Mouse (Mus musculus) midbrain, embryonic 16.5 days (tissue): ENCODE data around the gene Sppl2b. TPM values are rescaled to one million over a fixed set of nuclear protein-coding genes. Genes with fewer than 3 reads are reported as not detected.

Source experiments
- ATAC-seq: fragments of 200-750 bp; cut with Nextera tagmentation; 2 replicates; pipeline ENCODE4 v1.8.0; 2017; ENCODE audit warnings: moderate TSS enrichment
- H3K27ac ChIP-seq: fragments of 300-500 bp; sonication (generic); 2 replicates; pipeline ENCODE4 v1.5.1; 2014; ENCODE audit warnings: mild to moderate bottlenecking, low read length, mixed read lengths
- H3K27me3 ChIP-seq: fragments of 300-500 bp; sonication (generic); 2 replicates; pipeline ENCODE4 v1.6.1; 2014; ENCODE audit warnings: low read depth, low read length, mixed read lengths; ENCODE audit not compliant: control insufficient read depth, insufficient read depth
- H3K36me3 ChIP-seq: fragments of 300-500 bp; sonication (generic); 2 replicates; pipeline ENCODE4 v1.6.1; 2014; ENCODE audit warnings: mild to moderate bottlenecking, low read length, moderate library complexity, mixed read lengths; ENCODE audit not compliant: control insufficient read depth, insufficient read depth
- H3K4me1 ChIP-seq: fragments of 300-500 bp; sonication (generic); 2 replicates; pipeline ENCODE4 v1.6.1; 2014; ENCODE audit warnings: mild to moderate bottlenecking, low read length, mixed read lengths; ENCODE audit not compliant: control insufficient read depth, insufficient read depth
- H3K4me2 ChIP-seq: fragments of 300-500 bp; sonication (generic); 2 replicates; pipeline ENCODE4 v1.6.1; 2014; ENCODE audit warnings: mild to moderate bottlenecking, low read length, mixed read lengths
- H3K4me3 ChIP-seq: fragments of 300-500 bp; sonication (generic); 2 replicates; pipeline ENCODE4 v1.5.1; 2014; ENCODE audit warnings: low read depth, mild to moderate bottlenecking, low read length, moderate library complexity, mixed read lengths
- H3K9ac ChIP-seq: fragments of 300-500 bp; sonication (generic); 2 replicates; pipeline ENCODE4 v1.6.1; 2014; ENCODE audit warnings: low read depth, low read length, mixed read lengths
- H3K9me3 ChIP-seq: fragments of 300-500 bp; sonication (generic); replicated peaks from 2 replicates; pipeline ENCODE4 v1.6.1; 2014; ENCODE audit warnings: mild to moderate bottlenecking, low read length, mixed read lengths; ENCODE audit not compliant: control insufficient read depth, poor library complexity, severe bottlenecking
- WGBS: fragments of 180-500 bp; shearing (Covaris S2); extraction: QIAGEN DNeasy Blood & Tissue Kit; methylation state at CpG from one replicate; pipeline ENCODE4 v1.1.7; 2014; 5-methylcytosine and 5-hydroxymethylcytosine counted together
- polyA plus RNA-seq: library from polyadenylated mRNA; unstranded; fragments of >200 nt; fragmentation: Nextera tagmentation; extraction: Ambion mirVana; gene quantifications from 2 replicates; pipeline ENCODE4 v1.2.1, GENCODE M21; 2015

The Sppl2b gene
- polyA plus RNA-seq, 1 experiment from 2014 or later: 84.1 TPM

DNA sequence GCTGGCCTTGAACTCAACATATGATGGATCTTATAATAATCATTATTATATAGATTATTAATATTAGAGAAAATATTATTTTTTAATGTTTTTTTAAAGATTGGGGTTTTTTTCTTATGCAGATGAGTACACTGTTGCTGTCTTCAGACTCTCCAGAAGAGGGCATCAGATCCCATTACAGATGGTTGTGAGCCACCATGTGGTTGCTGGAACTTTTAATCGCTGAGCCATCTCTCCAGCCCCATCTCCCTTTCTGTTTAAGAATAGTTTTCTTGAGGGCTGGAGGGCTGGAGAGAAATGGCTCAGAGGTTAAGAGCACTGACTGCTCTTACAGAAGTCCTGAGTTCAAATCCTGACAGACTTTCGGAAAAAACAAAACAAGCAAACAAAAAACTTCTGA, 33.1 kb upstream of the Sppl2b start:
- no peaks in the 10 kb centered on the region for H3K9me3 ChIP-seq
- ATAC-seq: no peak
- no peaks in the 10 kb centered on the region for H3K36me3 ChIP-seq
- H3K4me2 ChIP-seq: no peak overlapping the region
- no peaks in the 10 kb centered on the region for H3K4me1 ChIP-seq
- no peaks in the 10 kb centered on the region for H3K27me3 ChIP-seq
- no peak overlapping the region for H3K27ac ChIP-seq
- WGBS: 41% methylated on average over 2 of the region's 2 CpGs
- no peak overlapping the region for H3K4me3 ChIP-seq
- H3K9ac ChIP-seq: no peak overlapping the region

DNA sequence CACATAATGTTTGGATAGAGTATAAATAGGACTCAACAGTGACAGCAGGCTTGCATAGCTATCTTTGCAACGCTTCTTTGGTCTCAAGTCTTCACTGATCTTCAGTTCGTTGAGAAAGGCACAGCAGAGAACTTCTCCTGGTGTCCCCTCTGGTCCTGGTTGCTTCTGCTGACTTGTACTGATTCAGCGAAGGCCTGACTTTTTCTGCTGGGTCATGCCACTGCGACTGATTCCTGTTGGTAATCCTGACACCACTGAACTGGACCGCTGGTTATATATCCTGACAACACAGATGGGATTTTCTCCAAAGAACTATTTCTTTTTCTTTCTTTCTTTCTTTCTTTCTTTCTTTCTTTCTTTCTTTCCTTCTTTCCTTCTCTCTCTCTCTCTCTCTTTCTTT, 32.5 kb upstream of the Sppl2b start:
- 89% methylated on average over 5 of the region's 5 CpGs for WGBS
- Histone ChIP-seq H3K27ac (no peak overlapping the region), H3K36me3 (no peaks in the 10 kb centered on the region), H3K9ac (no peak overlapping the region), H3K4me2 (no peak overlapping the region), H3K4me3 (no peak overlapping the region), H3K9me3 (no peaks in the 10 kb centered on the region), H3K4me1 (peaks cover 2% of the 10 kb centered on the region), H3K27me3 (no peaks in the 10 kb centered on the region)
- ATAC-seq: no peak

DNA sequence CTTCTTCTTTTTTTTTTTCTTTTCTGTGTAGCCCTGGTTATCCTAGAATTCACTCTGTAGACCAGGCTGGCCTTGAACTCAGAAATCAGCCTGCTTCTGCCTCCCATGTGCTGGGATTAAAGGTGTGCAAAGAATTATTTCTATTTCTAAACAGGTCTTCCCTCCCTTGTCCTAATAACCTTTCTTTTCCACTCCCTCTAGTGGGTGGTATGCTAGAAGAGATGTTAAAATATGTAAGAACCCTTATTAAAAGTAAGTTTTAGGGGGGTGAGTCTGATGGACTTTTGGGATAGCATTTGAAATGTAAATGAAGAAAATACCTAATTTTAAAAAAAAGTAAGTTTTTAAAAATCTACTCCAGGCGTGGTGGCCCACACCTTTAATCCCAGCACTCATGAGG, 31.8 kb upstream of the Sppl2b start:
- no peak overlapping the region for H3K4me3 ChIP-seq
- no peaks in the 10 kb centered on the region for H3K9me3 ChIP-seq
- peaks cover 10% of the 10 kb centered on the region for H3K4me1 ChIP-seq
- H3K4me2 ChIP-seq: no peak overlapping the region
- no peak overlapping the region for H3K27ac ChIP-seq
- H3K9ac ChIP-seq: no peak overlapping the region
- WGBS: 78% methylated on average over 1 of the region's 1 CpGs
- ATAC-seq: no peak
- no peaks in the 10 kb centered on the region for H3K36me3 ChIP-seq
- no peaks in the 10 kb centered on the region for H3K27me3 ChIP-seq

DNA sequence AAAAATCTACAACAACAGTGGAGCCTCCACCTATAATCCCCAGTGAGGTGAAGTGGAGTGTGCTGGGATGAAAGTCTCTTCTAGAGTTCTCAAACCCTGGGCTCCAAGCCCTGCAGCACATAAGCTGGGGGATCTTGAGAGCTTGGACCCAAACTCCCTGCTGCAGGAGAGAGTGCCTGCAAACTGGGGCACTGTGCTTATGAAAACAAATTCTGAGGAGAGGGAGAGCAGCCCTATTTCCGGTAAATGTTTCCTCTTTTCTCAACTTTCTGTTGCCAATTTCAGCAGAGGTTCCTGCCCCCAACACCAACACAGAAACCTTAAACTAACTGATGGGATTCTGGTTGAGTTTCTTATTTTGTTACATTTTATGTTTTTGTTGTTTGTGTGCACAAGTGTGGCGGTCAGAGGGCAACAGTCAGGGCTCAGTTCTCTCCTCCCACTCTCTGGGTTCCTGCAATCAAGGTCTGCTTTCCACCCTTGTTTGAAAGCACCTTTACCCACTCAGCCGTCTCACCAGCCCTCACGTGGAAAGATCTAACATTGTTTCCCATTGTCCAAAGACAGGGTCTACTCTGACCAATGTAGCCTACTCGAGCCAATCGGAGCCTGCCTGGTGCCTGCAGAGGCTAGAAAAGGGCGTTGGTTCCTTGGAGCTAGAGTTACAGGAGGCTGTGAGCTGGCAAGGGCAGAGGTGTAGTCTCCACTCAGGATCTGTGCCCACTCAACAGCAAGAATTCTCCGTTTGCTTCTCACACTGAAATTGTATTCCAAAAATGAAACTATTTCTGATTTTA, 31.0 kb upstream of the Sppl2b start:
- no peak overlapping the region for H3K9ac ChIP-seq
- H3K4me1 ChIP-seq: peaks cover 14% of the 10 kb centered on the region
- 69% methylated on average over 8 of the region's 8 CpGs for WGBS
- no peaks in the 10 kb centered on the region for H3K9me3 ChIP-seq
- no peak overlapping the region for H3K27ac ChIP-seq
- H3K4me2 ChIP-seq: no peak overlapping the region
- no peaks in the 10 kb centered on the region for H3K36me3 ChIP-seq
- no peak overlapping the region for H3K4me3 ChIP-seq
- no peaks in the 10 kb centered on the region for H3K27me3 ChIP-seq
- no peak for ATAC-seq

DNA sequence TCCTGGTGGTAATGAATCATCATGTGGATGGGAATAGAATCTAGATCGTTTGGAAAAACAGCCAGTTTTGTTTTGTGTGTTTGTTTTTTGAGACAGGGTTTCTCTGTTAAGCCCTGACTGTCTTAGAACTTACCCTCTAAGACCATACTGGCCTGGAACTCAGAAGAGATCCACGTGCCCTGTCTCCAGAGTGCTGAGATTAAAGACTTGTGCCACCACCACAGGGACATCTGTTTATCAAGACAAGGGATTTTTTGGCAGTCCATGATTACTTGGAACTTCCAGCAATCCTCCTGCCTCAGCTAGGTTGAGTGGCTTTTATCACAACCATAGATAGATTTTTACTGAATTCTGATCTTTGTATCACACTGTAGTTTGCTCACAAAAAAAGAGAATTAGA, 30.2 kb upstream of the Sppl2b start:
- Histone ChIP-seq H3K27ac (no peak overlapping the region), H3K4me1 (peaks cover 20% of the 10 kb centered on the region), H3K9ac (no peak overlapping the region), H3K4me3 (no peak overlapping the region), H3K9me3 (no peaks in the 10 kb centered on the region), H3K4me2 (no peak overlapping the region), H3K27me3 (no peaks in the 10 kb centered on the region), H3K36me3 (peaks cover 7% of the 10 kb centered on the region)
- WGBS: 79% methylated on average over 2 of the region's 2 CpGs
- ATAC-seq: no peak

DNA sequence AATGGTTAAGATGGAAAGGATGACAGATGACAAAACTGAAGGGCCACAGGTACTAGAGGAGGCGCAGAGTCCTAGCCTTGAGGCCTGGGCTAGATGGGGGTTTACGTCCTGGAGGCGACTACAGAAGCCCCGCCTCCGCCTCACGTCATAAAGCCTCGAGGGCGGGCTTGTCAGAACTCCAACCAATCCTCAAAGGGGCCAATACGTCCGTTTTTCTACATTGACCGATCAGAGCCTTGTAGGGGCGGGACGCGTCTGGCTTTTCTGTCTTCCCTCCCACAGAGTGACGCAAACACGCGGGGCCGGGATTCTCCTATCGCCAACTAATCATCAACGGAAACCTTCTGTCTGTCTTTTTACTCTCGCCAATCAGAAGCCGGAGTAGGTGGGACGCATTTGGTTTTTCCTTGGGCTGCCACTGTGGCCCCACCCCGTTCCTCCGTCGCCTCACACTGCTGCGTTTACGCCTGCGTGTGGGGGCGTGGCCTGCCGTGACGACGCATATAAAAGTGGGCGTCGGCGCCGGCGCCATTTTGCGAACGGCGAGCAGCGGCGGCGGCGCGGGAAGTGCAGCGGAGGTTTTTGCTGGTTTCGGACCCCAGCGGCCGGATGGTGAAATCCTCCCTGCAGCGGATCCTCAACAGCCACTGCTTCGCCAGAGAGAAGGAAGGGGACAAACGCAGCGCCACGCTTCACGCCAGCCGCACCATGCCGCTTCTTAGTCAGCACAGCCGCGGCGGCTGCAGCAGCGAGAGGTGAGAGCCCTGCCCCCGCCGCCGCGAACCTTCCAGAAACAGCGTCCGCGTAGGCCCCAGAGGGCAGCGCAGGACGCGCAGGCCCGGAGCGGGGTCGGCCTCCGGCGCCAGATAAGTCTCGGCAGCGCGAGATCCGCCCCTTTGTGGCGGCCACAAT, 28.7 kb upstream of the Sppl2b start, which contains the start of gene Oaz1:
TSS of gene Oaz1 (plus strand) at position 506 of the 912 bp plus-strand sequence.
- peak within 1 kb of the TSS; percentile 92 for H3K9ac ChIP-seq
- no peaks in the 10 kb centered on the region for H3K27me3 ChIP-seq
- no peaks in the 10 kb centered on the region for H3K9me3 ChIP-seq
- ATAC-seq: peak; percentile 97
- peak within 1 kb of the TSS; percentile 91 for H3K4me2 ChIP-seq
- H3K27ac ChIP-seq: peak within 1 kb of the TSS; percentile 94
- peaks cover 20% of the 10 kb centered on the region for H3K4me1 ChIP-seq
- H3K4me3 ChIP-seq: peak within 1 kb of the TSS; percentile 85
- WGBS: under 1% methylated on average over 77 of the region's 82 CpGs
- H3K36me3 ChIP-seq: peaks cover 10% of the 10 kb centered on the region

DNA sequence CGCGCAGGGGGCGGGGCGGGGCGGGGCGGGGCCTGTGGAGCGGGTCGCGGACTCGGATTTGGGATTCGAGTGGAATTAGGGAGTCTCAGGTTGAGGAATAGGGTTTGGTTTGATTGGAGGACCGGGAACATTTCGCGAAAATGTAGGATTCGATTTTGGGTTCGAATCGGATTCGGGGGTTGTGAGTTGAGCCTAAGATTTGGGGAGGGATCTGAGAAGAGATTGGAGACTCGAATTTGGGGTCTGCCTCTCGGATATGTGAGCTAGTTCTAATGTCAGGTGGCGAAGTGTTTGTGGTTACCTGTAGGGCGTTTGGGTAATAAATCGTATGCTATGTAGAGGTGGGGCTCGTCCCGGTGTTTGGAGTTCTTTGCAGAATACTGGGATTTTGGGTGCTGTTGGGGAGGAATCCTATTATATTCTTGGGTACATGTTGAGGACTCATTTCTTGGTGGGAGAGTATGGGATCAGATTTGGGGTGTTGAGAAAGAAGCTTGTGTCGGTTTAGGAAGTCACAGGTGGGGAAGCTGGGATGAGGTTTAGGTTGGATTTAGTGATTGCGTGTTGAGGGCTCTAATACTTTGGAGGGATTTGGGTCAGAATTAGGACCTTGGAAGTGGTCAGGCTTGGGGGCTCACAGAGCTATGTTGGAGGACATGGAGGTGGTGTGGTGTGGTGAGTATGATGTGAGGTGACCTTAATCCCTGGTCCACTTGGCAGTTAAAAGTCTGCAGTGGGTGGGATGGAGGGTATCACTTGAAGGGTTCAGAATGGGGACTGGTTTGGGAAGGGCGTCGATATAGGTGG, 27.8 kb upstream of the Sppl2b start:
- Histone ChIP-seq H3K36me3 (peaks cover 10% of the 10 kb centered on the region), H3K4me1 (peaks cover 20% of the 10 kb centered on the region), H3K9ac (peak overlapping the region; percentile 92), H3K9me3 (no peaks in the 10 kb centered on the region), H3K4me2 (peak overlapping the region; percentile 91), H3K4me3 (peak overlapping the region; percentile 85), H3K27me3 (no peaks in the 10 kb centered on the region), H3K27ac (peak overlapping the region; percentile 94)
- no peak for ATAC-seq
- WGBS: 8% methylated on average over 28 of the region's 29 CpGs

DNA sequence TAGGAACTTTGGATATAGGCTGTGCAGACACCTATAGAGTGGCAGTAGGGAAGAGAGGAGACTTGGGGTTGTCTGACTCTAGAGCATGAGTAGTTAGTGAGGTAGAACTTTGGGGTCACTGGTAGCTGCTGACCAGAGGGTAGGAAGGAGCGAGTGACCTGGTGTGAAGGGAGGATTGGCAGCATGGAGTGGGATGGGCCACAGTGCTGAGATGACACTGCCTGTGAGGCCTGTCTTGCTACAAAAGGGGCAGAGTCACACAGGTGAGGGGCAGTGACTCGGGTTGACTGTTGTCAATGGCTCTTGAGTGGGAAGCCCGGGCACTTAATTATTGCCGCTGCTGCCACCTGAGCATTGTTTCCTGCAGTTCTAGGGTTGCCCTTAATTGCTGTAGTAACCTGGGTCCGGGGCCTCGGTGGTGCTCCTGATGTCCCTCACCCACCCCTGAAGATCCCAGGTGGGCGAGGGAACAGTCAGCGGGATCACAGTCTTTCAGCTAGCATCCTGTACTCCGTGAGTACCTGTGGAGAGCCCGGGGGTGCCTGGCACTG, 27.1 kb upstream of the Sppl2b start:
- Histone ChIP-seq H3K27ac (no peak overlapping the region), H3K4me2 (peak overlapping the region; percentile 91), H3K36me3 (peaks cover 10% of the 10 kb centered on the region), H3K4me1 (peaks cover 20% of the 10 kb centered on the region), H3K9ac (peak overlapping the region; percentile 92), H3K9me3 (no peaks in the 10 kb centered on the region), H3K27me3 (no peaks in the 10 kb centered on the region), H3K4me3 (peak overlapping the region; percentile 85)
- no peak for ATAC-seq
- 89% methylated on average over 10 of the region's 10 CpGs for WGBS
